Mouse (Mus musculus) ES-E14 (cell line): Measurements from ENCODE around the gene Nkx2-5. TPM values are rescaled to one million over a fixed set of nuclear protein-coding genes. Genes with fewer than 3 reads are reported as not detected.

Experiments used
- DNase-seq: peaks from one replicate; pipeline ENCODE4 v3.0.0-alpha.2; 2013; ENCODE audit warnings: low read depth, low spot score
- H3K27ac ChIP-seq: 2 replicates; pipeline ENCODE4 v1.5.1; 2012; ENCODE audit warnings: low read depth, mild to moderate bottlenecking, low read length, moderate library complexity, mixed read lengths; ENCODE audit not compliant: poor library complexity, insufficient read depth, severe bottlenecking
- H3K36me3 ChIP-seq: 2 replicates; pipeline ENCODE4 v1.6.1; 2012; ENCODE audit warnings: mild to moderate bottlenecking, low read length, moderate library complexity, mixed read lengths; ENCODE audit not compliant: control insufficient read depth, poor library complexity, insufficient read depth, severe bottlenecking
- H3K4me1 ChIP-seq, 2 experiments: fragments of 150-350 bp in 1 of 2; sonication (generic) in 1 of 2; 2 replicates each; pipeline ENCODE4 v1.6.1; 2012; ENCODE audit warnings: low read length in 2 of 2, mild to moderate bottlenecking in 1 of 2, mixed read lengths in 1 of 2; ENCODE audit not compliant: control insufficient read depth in 2 of 2, insufficient read depth in 2 of 2, poor library complexity in 1 of 2
- H3K4me3 ChIP-seq, 2 experiments: fragments of 150-350 bp in 1 of 2; sonication (generic) in 1 of 2; 2 replicates each; pipeline ENCODE4 v1.5.1; 2012; ENCODE audit warnings: low read length in 2 of 2, low read depth in 1 of 2, mild to moderate bottlenecking in 1 of 2, mixed read lengths in 1 of 2; ENCODE audit not compliant: insufficient read depth in 1 of 2, poor library complexity in 1 of 2, severe bottlenecking in 1 of 2
- H3K9ac ChIP-seq: 2 replicates; pipeline ENCODE4 v1.6.1; 2012; ENCODE audit warnings: low read depth, mild to moderate bottlenecking, low read length, mixed read lengths; ENCODE audit not compliant: poor library complexity, insufficient read depth, severe bottlenecking
- H3K9me3 ChIP-seq: fragments of 150-350 bp; sonication (generic); 2 replicates; pipeline ENCODE4 v1.6.1; 2012; ENCODE audit warnings: low read depth, mild to moderate bottlenecking, low read length; ENCODE audit not compliant: control insufficient read depth, insufficient read depth
- CHD2 ChIP-seq: IDR thresholded peaks from 2 replicates; pipeline ENCODE4 v1.6.1; 2014; ENCODE audit warnings: mild to moderate bottlenecking, low read depth, low read length, inconsistent platforms
- HCFC1 ChIP-seq: IDR thresholded peaks from 2 replicates; pipeline ENCODE4 v1.6.1; 2012; ENCODE audit warnings: low read length, inconsistent platforms, borderline replicate concordance; ENCODE audit not compliant: insufficient read depth
- MAFK ChIP-seq: IDR thresholded peaks from 2 replicates; pipeline ENCODE4 v1.6.1; 2014; ENCODE audit warnings: mild to moderate bottlenecking, low read depth, low read length, inconsistent platforms; ENCODE audit not compliant: insufficient read depth
- ZC3H11A ChIP-seq: IDR thresholded peaks from 2 replicates; pipeline ENCODE4 v1.6.1; 2012; ENCODE audit warnings: low read depth, mild to moderate bottlenecking, inconsistent platforms, low read length, borderline replicate concordance
- ZNF384 ChIP-seq: IDR thresholded peaks from 2 replicates; pipeline ENCODE4 v1.6.1; 2012; ENCODE audit warnings: low read depth, low read length, inconsistent platforms
- in situ Hi-C, 2 experiments: fragments of 600-800 bp; cut with MboI; formaldehyde crosslinking; loops; one replicate each; pipeline ENCODE4 v1.15.1; 2025; ENCODE audit warnings: low sequenced_read_pairs in 2 of 2, inconsistent platforms in 1 of 2; ENCODE audit not compliant: unreplicated experiment in 2 of 2
- total RNA-seq: library from RNA; depleted of rRNA; stranded (reverse); fragments of 300-350 nt; gene quantifications from 2 replicates; pipeline ENCODE4 v1.2.3, GENCODE M21; 2012

Nkx2-5 gene
- total RNA-seq, 1 experiment: 3.0 TPM

DNA sequence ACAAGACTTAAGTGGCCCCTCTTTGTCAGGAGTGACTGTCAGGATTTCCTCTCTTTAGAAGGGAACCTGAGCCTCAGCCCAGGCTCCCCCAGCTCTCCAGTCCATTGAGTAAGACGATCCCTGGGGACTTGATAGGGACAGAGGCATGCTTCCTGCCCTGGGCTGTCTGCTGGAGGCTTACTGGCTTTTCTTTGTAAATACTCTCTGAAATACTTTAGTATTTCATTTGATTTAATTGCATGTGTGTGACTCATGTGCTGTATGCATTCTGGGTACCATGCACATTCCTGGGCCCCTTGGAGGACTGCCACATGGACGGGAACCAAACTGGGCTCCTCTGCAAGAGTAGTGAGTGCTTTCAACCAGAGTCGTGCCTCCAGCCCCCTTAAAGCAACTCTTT is 43.1 kb upstream of the Nkx2-5 start:
- no peaks in the 10 kb centered on the region for H3K9me3 ChIP-seq
- H3K27ac ChIP-seq: no peak overlapping the region
- H3K9ac ChIP-seq: no peak overlapping the region
- H3K4me1 ChIP-seq: peaks cover 0 to 4% of the 10 kb centered on the region in 2 experiments; a peak in 2 of 4 replicates
- DNase-seq: no peak
- TF ChIP-seq MAFK (no peak), ZC3H11A (no peak), HCFC1 (no peak), CHD2 (no peak), ZNF384 (no peak)
- in situ Hi-C loops: loop anchor here in 1 of 2 experiments (10.0 to 25.0 kb wide), 3 partner anchors 93 to 426 kb away; no protein-coding TSS in a partner anchor
- no peak overlapping the region for H3K4me3 ChIP-seq
- no peaks in the 10 kb centered on the region; the same call in 1 of the 2 replicates for H3K36me3 ChIP-seq

DNA sequence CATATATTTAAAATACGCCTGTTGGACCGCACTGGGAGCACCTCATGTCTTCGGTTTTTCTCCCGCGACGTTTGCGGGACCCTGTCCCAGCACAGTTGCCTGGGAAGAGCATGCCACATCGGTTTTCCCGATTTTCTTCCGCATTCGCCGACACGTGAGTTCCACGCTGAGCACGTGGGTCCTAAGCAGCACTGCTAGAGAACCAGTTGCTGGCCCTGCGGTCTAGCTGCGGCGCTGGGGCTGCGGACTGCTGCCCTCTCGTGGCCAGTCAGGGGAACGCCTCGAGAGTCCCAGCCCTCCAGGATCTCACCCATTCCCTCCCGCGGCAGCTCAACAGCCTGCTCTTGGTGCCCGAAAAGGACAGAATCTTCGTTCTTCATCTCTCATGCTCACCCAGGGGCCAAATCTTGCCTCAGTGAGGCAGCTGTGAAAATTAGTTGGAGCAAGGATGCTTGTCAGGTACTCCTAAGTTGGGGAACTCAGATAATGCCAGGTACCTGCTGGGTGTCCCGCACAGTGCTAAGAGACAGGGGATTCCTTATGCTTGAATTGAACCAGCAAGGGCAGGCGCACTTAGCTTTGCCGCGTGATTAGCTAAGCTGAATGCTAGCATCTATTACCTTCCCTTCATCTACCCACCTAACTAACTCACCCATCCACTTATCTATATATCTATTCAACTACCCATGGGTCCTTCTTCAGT is 41.4 kb upstream of the Nkx2-5 start:
- Histone ChIP-seq H3K4me1 (peaks cover 0 to 4% of the 10 kb centered on the region in 2 experiments; a peak in 2 of 4 replicates), H3K9ac (no peak overlapping the region), H3K4me3 (peak overlapping the region; percentile 22 to 53), H3K36me3 (no peaks in the 10 kb centered on the region; the same call in 1 of the 2 replicates), H3K27ac (no peak overlapping the region), H3K9me3 (no peaks in the 10 kb centered on the region)
- DNase-seq: peak; percentile 75
- in situ Hi-C loops: loop anchor here in 1 of 2 experiments (10.0 to 25.0 kb wide), 3 partner anchors 91 to 424 kb away; no protein-coding TSS in a partner anchor
- TF ChIP-seq HCFC1 (peak; percentile 55; the same call in 1 of the 2 replicates), CHD2 (no peak), ZC3H11A (peak; percentile 88)

DNA sequence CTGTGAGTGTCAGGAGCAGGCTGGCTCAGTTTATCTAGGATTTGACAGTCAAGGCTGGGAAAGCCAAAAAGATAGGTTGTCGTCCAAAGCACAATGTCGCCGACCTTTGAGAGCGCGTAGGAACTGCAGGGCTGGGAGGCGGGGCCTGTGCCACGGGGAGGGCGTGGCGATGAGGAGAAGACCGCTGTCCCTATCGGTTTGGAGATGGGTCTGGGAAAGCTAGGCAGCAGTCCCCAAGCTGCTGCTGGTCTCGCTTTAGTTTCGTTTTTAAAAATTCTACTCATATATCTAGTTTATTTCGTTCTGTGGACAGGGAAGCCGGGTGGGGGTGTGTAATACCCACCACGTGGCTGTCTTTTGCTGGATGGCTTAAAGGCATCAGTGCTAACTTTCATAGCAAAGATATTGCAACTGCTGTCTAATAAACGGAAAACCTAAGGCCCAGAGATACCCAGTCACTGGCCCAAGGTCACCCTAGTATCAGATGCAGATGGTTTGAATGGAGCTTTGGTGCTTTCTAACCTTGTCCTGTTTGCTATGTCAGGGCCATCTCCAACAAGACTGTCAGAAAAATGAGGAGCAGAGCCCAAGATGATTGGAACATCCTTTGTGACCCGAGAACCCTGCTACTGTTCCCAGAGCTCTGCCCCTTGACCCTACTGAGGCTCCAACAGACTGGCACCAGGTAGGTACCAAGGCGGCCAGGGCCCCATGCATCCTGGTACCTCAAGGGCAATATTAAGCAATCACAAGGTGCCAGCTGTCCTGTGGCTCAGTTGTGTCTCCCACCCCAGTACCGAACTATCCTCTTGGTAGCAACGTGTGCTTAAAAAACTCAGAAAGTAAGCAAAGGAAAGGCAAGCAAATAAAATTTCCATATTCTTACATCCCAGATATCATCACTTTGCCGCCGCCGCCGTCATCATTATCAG is 40.5 kb upstream of the Nkx2-5 start:
- Histone ChIP-seq H3K36me3 (no peaks in the 10 kb centered on the region; the same call in 1 of the 2 replicates), H3K9ac (0 out of 2 replicates have a peak overlapping the region, but pooled peaks have one; percentile 43), H3K4me3 (0 out of 4 replicates have a peak overlapping the region, but pooled peaks of 1 of the 2 experiments have one; percentile 35), H3K4me1 (peaks cover 0 to 4% of the 10 kb centered on the region in 2 experiments; a peak in 2 of 4 replicates), H3K9me3 (no peaks in the 10 kb centered on the region), H3K27ac (no peak overlapping the region)
- in situ Hi-C loops: loop anchor here in 1 of 2 experiments (10.0 to 25.0 kb wide), 3 partner anchors 90 to 423 kb away; no protein-coding TSS in a partner anchor
- DNase-seq: peak; percentile 63
- TF ChIP-seq CHD2: no peak
- TF ChIP-seq HCFC1: no peak
- no peak for TF ChIP-seq ZC3H11A
- TF ChIP-seq ZNF384: no peak
- TF ChIP-seq MAFK: no peak

DNA sequence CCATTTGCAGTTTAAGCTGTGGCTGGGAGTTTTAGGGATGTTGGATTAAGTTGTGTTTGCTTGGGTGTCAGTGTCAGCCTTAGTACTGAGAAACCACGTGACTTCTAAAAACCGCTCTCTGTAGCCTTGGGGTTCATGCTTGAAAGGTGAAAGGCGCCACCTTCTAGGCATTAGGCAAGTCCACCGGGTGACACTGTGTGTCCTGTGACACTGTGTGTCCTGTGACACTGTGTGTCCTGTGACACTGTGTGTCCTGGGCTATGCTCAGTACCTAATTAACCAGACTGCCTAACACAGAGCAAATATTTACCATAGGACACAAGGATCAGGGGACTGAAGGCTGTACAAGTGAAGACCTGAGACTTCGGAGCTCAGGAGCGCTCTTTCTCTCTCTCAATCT is 38.8 kb upstream of the Nkx2-5 start:
- in situ Hi-C loops: loop anchor here in 1 of 2 experiments (10.0 to 25.0 kb wide), 3 partner anchors 89 to 421 kb away; no protein-coding TSS in a partner anchor

More for the DNA sequence above, 38.8 kb upstream of the Nkx2-5 start:
- Histone ChIP-seq H3K36me3 (no peaks in the 10 kb centered on the region; the same call in 1 of the 2 replicates), H3K4me3 (no peak overlapping the region), H3K9me3 (no peaks in the 10 kb centered on the region), H3K9ac (no peak overlapping the region), H3K4me1 (peaks cover 0 to 4% of the 10 kb centered on the region in 2 experiments; a peak in 2 of 4 replicates), H3K27ac (no peak overlapping the region)
- no peak for TF ChIP-seq CHD2
- TF ChIP-seq MAFK: no peak
- no peak for DNase-seq
